Mouse (Mus musculus) myocyte (in vitro differentiated cells): Measurements from ENCODE around the gene Acot5. TPM values are rescaled to one million over a fixed set of nuclear protein-coding genes. Genes with fewer than 3 reads are reported as not detected.
"Not testable (repeated sequence)": the region's sequence is repeated elsewhere in the genome, so short reads cannot be mapped to it uniquely, and the experiment has no call there.

ENCODE experiments used
- H3K27me3 ChIP-seq: one replicate; pipeline ENCODE4 v1.6.1; 2011; ENCODE audit not compliant: control insufficient read depth, insufficient read depth, insufficient read length
- H3K36me3 ChIP-seq: one replicate; pipeline ENCODE4 v1.6.1; 2011; ENCODE audit not compliant: control insufficient read depth, insufficient read depth
- H3K4me2 ChIP-seq: one replicate; pipeline ENCODE4 v1.6.1; 2011; ENCODE audit warnings: low read depth, control low read depth
- H3K4me3 ChIP-seq: one replicate; pipeline ENCODE4 v1.5.1; 2011; ENCODE audit warnings: mild to moderate bottlenecking, control low read depth, moderate library complexity
- H3K79me2 ChIP-seq: one replicate; pipeline ENCODE4 v1.6.1; 2011; ENCODE audit not compliant: control insufficient read depth, insufficient read depth
- H3ac ChIP-seq: one replicate; pipeline ENCODE4 v1.6.1; 2011; ENCODE audit not compliant: control insufficient read depth, insufficient read length
- CEBPB ChIP-seq: IDR thresholded peaks from 2 replicates; pipeline ENCODE4 v1.6.1; 2011; ENCODE audit warnings: mild to moderate bottlenecking, moderate library complexity; ENCODE audit not compliant: poor library complexity, insufficient read depth, severe bottlenecking
- E2F4 ChIP-seq: IDR thresholded peaks from one replicate; pipeline ENCODE4 v1.6.1; 2011; ENCODE audit warnings: mild to moderate bottlenecking, control low read depth, moderate library complexity; ENCODE audit not compliant: insufficient read depth
- MAX ChIP-seq: IDR thresholded peaks from one replicate; pipeline ENCODE4 v1.6.1; 2011; ENCODE audit warnings: low read depth, mild to moderate bottlenecking, control low read depth
- MYOD1 ChIP-seq, 3 experiments: IDR thresholded peaks; one replicate each; pipeline ENCODE4 v1.6.1; 2011; ENCODE audit warnings: control low read depth in 2 of 3, low read depth in 2 of 3, mild to moderate bottlenecking in 2 of 3, moderate library complexity in 1 of 3; ENCODE audit not compliant: insufficient read length in 2 of 3, control insufficient read depth in 1 of 3
- MYOG ChIP-seq, 3 experiments: IDR thresholded peaks; one replicate each; pipeline ENCODE4 v1.6.1; 2011; ENCODE audit warnings: control low read depth in 2 of 3, low read depth in 2 of 3, mild to moderate bottlenecking in 2 of 3; ENCODE audit not compliant: insufficient read length in 2 of 3, control insufficient read depth in 1 of 3, insufficient read depth in 1 of 3
- POLR2A ChIP-seq: IDR thresholded peaks from one replicate; pipeline ENCODE4 v1.6.1; 2011; ENCODE audit warnings: low read depth, mild to moderate bottlenecking, control low read depth, moderate library complexity; ENCODE audit not compliant: insufficient read length
- POLR2AphosphoS2 ChIP-seq: IDR thresholded peaks from one replicate; pipeline ENCODE4 v1.6.1; 2011; ENCODE audit warnings: low read depth, control low read depth; ENCODE audit not compliant: insufficient read length
- REST ChIP-seq: IDR thresholded peaks from one replicate; pipeline ENCODE4 v1.6.1; 2011; ENCODE audit warnings: mild to moderate bottlenecking, control low read depth, moderate library complexity; ENCODE audit not compliant: insufficient read depth, insufficient read length
- SRF ChIP-seq: IDR thresholded peaks from one replicate; pipeline ENCODE4 v1.6.1; 2011; ENCODE audit warnings: low read depth; ENCODE audit not compliant: control insufficient read depth, insufficient read length
- TCF12 ChIP-seq: IDR thresholded peaks from one replicate; pipeline ENCODE4 v1.6.1; 2011; ENCODE audit warnings: mild to moderate bottlenecking, control low read depth; ENCODE audit not compliant: poor library complexity, insufficient read depth, severe bottlenecking
- TCF3 ChIP-seq: IDR thresholded peaks from one replicate; pipeline ENCODE4 v1.6.1; 2011; ENCODE audit warnings: low read depth, control low read depth; ENCODE audit not compliant: insufficient read length
- USF1 ChIP-seq: IDR thresholded peaks from one replicate; pipeline ENCODE4 v1.6.1; 2011; ENCODE audit warnings: low read depth, mild to moderate bottlenecking, control low read depth, moderate library complexity
- polyA plus RNA-seq: library from polyadenylated mRNA; unstranded; fragments of >200 nt; fragmentation: generic; extraction: Trizol; gene quantifications from one replicate; pipeline ENCODE4 v1.2.1, GENCODE M21; 2012; ENCODE audit warnings: missing spikeins

Gene Acot5
- polyA plus RNA-seq, 1 experiment, result not detected

DNA sequence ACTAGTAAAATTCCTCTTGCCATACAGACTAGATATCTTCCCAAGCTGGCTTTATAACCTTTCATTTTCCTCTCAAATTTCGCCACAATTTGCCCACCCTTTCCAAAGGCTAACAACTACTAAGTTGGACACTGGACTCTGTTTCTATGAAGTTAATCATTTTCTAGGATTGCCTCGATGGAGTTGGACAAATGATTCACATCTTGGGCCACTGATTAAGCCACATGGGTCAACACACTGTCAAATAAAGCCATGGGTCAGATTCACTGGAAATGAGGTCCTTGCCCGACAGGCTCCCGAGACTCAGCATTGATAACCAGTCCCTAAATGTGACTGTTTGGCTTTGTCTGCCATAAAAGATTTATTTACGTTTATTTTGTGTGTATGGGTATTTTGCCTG is 26.9 kb upstream of the Acot5 start:
- Histone ChIP-seq H3ac (no peak overlapping the region), H3K36me3 (no peaks in the 10 kb centered on the region), H3K27me3 (peaks cover 5% of the 10 kb centered on the region), H3K79me2 (no peaks in the 10 kb centered on the region), H3K4me2 (no peak overlapping the region), H3K4me3 (no peak overlapping the region)
- TF ChIP-seq POLR2AphosphoS2 (no peak), USF1 (no peak), POLR2A (no peak), E2F4 (no peak), MYOD1 (IDR thresholded peaks at IDR 0.05; ENCODE audit: control insufficient read depth in 1 of 3, insufficient read length in 2 of 3, low read depth in 2 of 3) (no peak), MYOG (IDR thresholded peaks at IDR 0.05; ENCODE audit: control insufficient read depth in 1 of 3, insufficient read depth in 1 of 3, insufficient read length in 2 of 3, low read depth in 2 of 3) (no peak), TCF3 (no peak), TCF12 (no peak)

DNA sequence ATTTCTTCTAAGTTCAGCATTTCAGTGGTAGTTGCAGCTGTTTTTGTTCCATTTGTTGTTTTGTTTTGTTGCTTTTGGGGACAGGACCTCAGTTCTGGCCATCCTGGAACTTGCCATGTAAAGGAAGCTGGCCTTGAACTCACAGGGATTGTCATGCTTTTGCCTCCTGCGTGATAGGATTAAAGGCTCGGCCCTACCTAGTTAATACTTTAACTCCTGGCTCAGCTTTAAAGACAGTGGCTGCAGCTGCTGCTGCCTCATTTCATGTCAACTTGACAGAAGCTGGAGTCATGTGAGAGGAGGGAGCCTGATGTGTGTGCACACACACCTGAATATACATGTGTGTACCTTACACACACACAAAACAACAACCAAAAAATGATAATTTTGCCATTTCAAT is 25.1 kb upstream of the Acot5 start:
- Histone ChIP-seq H3K27me3 (no peaks in the 10 kb centered on the region), H3K4me3 (no peak overlapping the region), H3K4me2 (no peak overlapping the region), H3K79me2 (no peaks in the 10 kb centered on the region), H3K36me3 (no peaks in the 10 kb centered on the region), H3ac (no peak overlapping the region)
- TF ChIP-seq REST (no peak), MYOD1 (IDR thresholded peaks at IDR 0.05; ENCODE audit: control insufficient read depth in 1 of 3, insufficient read length in 2 of 3, low read depth in 2 of 3) (no peak), TCF3 (no peak), POLR2A (no peak), SRF (no peak), MAX (no peak), POLR2AphosphoS2 (no peak), MYOG (IDR thresholded peaks at IDR 0.05; ENCODE audit: control insufficient read depth in 1 of 3, insufficient read depth in 1 of 3, insufficient read length in 2 of 3, low read depth in 2 of 3) (no peak), E2F4 (no peak), USF1 (no peak), CEBPB (no peak), TCF12 (no peak)

DNA sequence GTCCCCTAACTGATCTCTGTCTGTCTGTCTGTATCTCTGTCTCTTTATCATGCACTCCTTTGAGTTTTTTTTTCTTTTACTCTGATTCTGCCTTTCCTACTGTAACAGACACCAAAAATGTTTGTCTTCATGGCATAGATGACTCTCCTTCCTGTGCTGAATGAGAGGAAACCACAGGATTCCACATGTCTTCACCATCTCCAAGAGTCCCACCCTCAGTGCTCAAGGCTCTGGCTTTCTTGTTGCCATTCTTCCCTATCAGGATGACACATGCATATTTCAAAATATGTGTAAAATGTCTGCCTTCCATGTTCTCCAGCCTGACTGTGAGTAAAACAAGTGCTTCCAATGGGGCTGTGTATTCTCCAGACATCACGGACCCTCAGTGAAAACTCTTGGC is 22.2 kb upstream of the Acot5 start:
- Histone ChIP-seq H3K79me2 (no peaks in the 10 kb centered on the region), H3K4me2 (no peak overlapping the region), H3K27me3 (no peaks in the 10 kb centered on the region), H3K4me3 (no peak overlapping the region), H3ac (no peak overlapping the region), H3K36me3 (no peaks in the 10 kb centered on the region)
- no peak for TF ChIP-seq TCF3

DNA sequence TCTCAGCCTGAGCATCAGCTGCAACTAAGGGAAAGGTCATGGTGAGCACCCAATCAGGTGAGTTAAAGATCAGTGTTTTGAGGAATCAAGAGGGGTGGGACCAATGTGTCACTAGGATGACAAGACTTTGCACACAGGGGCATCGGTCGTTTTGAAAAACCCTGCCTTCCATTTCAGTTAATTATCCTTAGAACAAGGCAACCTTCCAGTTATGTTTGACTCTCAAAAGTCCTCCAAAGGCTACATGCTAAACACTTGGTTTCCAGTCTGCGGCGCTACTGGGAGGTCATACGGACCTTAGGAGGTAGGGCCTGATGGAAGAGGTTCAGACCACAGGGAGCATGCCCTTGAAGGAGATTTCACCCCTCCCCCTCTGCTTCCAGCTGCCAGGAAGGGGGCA is 18.4 kb upstream of the Acot5 start:
- H3K36me3 ChIP-seq, H3K79me2 ChIP-seq, H3K27me3 ChIP-seq, H3K4me3 ChIP-seq, H3K4me2 ChIP-seq, H3ac ChIP-seq: not testable (repeated sequence)

DNA sequence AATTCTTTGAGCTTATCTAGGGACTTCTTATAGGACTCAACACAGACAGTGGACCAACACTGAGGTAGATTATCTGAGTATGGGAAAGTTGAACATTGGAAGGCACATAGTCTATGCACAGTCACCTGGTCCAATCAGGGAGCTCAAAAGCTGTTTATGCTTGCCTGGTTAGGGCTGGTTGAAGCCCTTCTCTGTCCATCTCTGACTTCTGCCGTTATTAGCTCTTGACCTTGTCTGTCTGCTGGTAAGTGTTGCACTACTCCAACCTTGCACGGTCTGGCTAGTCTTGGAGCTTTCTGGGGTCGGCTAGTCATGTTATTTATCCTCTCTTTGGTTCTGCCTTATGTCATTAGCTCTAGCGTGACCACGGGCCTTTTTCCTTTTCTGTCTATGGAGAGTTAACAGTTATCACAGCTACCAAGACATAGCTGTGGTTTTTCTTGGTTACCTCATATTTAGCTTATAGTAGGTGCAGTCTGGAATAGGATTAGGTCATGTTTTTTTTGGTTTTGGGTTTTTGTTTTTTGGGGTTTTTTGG is 17.1 kb upstream of the Acot5 start, which contains the start of gene Acot3:
TSS of gene Acot3 (plus strand) at position 208 of the 538 bp plus-strand sequence.
- no peaks in the 10 kb centered on the region for H3K36me3 ChIP-seq
- no peaks in the 10 kb centered on the region for H3K79me2 ChIP-seq
- no peaks in the 10 kb centered on the region for H3K27me3 ChIP-seq
- no peak within 1 kb of the TSS for H3K4me2 ChIP-seq
- H3ac ChIP-seq, result no peak within 1 kb of the TSS
- no peak within 1 kb of the TSS for H3K4me3 ChIP-seq
- no peak for TF ChIP-seq MYOG (IDR thresholded peaks at IDR 0.05; ENCODE audit: control insufficient read depth in 1 of 3, insufficient read depth in 1 of 3, insufficient read length in 2 of 3, low read depth in 2 of 3)
- TF ChIP-seq SRF, result no peak
- no peak for TF ChIP-seq REST
- no peak for TF ChIP-seq TCF12
- no peak for TF ChIP-seq TCF3

DNA sequence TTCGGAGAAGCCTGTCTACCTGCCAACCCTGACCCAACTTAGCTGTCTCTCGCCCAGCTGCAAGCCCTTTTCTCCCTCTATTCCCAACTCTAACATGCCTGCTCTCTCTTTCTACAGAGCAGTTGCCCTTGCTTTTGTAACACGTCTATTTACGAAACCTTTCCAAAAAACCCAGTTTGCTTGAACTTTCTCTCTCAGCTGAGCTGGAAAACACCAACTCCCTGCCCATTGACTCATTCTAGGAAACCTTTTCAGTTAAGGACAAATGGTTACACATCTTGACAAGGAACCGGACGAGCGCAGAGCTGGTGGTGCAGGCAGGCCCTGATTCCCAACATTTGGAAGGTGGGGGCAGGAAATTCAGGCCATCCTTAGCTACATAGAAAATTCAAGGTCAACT is 16.5 kb upstream of the Acot5 start:
- TF ChIP-seq MYOD1 (IDR thresholded peaks at IDR 0.05; ENCODE audit: control insufficient read depth in 1 of 3, insufficient read length in 2 of 3, low read depth in 2 of 3) (no peak), POLR2AphosphoS2 (no peak), MYOG (IDR thresholded peaks at IDR 0.05; ENCODE audit: control insufficient read depth in 1 of 3, insufficient read depth in 1 of 3, insufficient read length in 2 of 3, low read depth in 2 of 3) (no peak), MAX (no peak), CEBPB (no peak), E2F4 (no peak), USF1 (no peak)
- Histone ChIP-seq H3K36me3 (no peaks in the 10 kb centered on the region), H3K79me2 (no peaks in the 10 kb centered on the region), H3K4me2 (no peak overlapping the region), H3K4me3 (no peak overlapping the region), H3ac (no peak overlapping the region), H3K27me3 (no peaks in the 10 kb centered on the region)
